Mouse (Mus musculus): ENCODE measurements around the gene Sva. TPM values are rescaled to one million over a fixed set of nuclear protein-coding genes. Genes with fewer than 3 reads are reported as not detected.

The Sva gene
- total RNA-seq (2022), result not detected

DNA sequence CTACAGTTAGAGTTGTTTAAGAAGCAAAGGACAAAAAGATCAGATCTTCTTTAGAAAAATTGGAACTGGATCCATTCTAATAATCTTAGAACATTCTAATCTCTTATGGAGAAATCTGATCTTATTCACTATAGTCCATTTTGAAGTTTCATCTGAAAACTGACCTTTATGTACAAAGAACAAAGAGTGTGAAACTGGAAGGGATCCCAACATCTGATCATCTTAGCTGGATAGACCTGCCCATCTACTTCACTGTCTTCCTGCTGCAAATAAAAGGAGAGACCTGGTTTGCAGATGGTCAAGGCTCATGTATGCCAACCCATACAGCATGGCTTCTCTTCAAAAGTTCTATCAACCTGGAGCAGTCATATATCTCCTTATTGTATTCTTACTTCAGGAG lies at the start of gene Sva:
TSS of gene Sva (plus strand) at position 301 of the 400 bp plus-strand sequence.
- DNase-seq (ENCODE audit: low spot score in 2 of 2), result no peak

Other genes with a start within 250 kb of the Sva start
- not detected for gene Pip, start 190.9 kb upstream of the Sva start, total RNA-seq (2022)
- gene Sval2, start 185.4 kb upstream of the Sva start, total RNA-seq (2022), result not detected
- not detected for gene Sval1, start 86.8 kb upstream of the Sva start, total RNA-seq (2022)
- gene Sval3, start 70.3 kb upstream of the Sva start, total RNA-seq (2022), result not detected
- not detected for gene Tas2r139, start 102.5 kb downstream of the Sva start, total RNA-seq (2022)
- not detected for gene Tas2r144, start 176.9 kb downstream of the Sva start, total RNA-seq (2022)
- gene Gstk1, start 207.5 kb downstream of the Sva start, total RNA-seq (2022), result 10 to 100 TPM in 2 of 4 experiments, 1 to 10 TPM in 2; 7.5 to 12.2 (median 10.3) TPM
- not detected for gene Tmem139, start 223.6 kb downstream of the Sva start, total RNA-seq (2022)
- gene Casp2, start 226.6 kb downstream of the Sva start, total RNA-seq (2022), result 10 to 100 TPM; 22.1 to 26.1 (median 22.7) TPM
- gene Clcn1, start 248.3 kb downstream of the Sva start, total RNA-seq (2022), result 1 to 10 TPM; 2.9 to 4.3 (median 3.4) TPM

Measured in layer of hippocampus, adult 8-10 months (tissue).